Mouse (Mus musculus): ENCODE measurements around the gene Hist1h2ac. TPM values are rescaled to one million over a fixed set of nuclear protein-coding genes. Genes with fewer than 3 reads are reported as not detected.
"Not testable (repeated sequence)": the region's sequence is repeated elsewhere in the genome, so short reads cannot be mapped to it uniquely, and the experiment has no call there.

Hist1h2ac gene
- polyA plus RNA-seq (2015; fragmentation: Nextera tagmentation; extraction: Ambion mirVana) = 0.50 and 0.74 TPM in 2 replicates

DNA sequence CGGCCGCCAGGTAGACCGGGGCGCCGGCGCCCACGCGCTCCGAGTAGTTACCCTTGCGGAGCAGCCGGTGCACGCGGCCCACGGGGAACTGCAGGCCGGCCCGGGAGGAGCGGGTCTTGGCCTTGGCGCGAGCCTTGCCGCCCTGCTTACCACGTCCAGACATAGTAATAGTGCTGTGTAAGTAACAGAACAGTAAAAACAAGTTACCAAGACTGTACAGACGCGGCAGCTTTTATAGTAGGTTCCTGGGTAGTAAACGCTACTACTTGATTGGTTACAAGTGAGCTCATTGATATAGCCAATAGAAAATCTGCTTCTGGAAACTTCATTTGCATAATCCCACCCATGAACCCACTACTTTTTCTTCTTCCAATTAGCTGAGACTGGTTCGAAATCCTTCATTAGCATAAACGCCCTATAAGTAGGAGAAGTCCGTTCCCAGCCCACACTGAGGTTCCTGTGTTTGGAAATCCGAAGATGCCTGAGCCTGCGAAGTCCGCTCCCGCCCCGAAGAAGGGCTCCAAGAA, at the start of gene Hist1h2ac, which contains the start of gene Hist1h2bc:
Gene Hist1h2ac (minus strand): TSS at position 194 of the 527 bp plus-strand sequence.
Gene Hist1h2bc (plus strand): TSS at position 445 of the 527 bp plus-strand sequence.
- peak within 1 kb of the TSS; percentile 90 for H3K27ac ChIP-seq
- H3K4me2 ChIP-seq = peak within 1 kb of the TSS; percentile 68
- peak; percentile 98 for ATAC-seq (replicated peaks; ENCODE audit: insufficient number of reproducible peaks, insufficient read depth, low FRiP score, low read depth)
- peak within 1 kb of the TSS; percentile 45 for H3K4me3 ChIP-seq
- no peaks in the 10 kb centered on the region for H3K36me3 ChIP-seq
- no peaks in the 10 kb centered on the region for H3K9me3 ChIP-seq (replicated peaks)
- H3K4me1 ChIP-seq (replicated peaks) = peaks cover 19% of the 10 kb centered on the region
- H3K9ac ChIP-seq = peak within 1 kb of the TSS; percentile 60
- WGBS = under 1% methylated on average over 32 of the region's 32 CpGs
- H3K27me3 ChIP-seq = no peaks in the 10 kb centered on the region

DNA sequence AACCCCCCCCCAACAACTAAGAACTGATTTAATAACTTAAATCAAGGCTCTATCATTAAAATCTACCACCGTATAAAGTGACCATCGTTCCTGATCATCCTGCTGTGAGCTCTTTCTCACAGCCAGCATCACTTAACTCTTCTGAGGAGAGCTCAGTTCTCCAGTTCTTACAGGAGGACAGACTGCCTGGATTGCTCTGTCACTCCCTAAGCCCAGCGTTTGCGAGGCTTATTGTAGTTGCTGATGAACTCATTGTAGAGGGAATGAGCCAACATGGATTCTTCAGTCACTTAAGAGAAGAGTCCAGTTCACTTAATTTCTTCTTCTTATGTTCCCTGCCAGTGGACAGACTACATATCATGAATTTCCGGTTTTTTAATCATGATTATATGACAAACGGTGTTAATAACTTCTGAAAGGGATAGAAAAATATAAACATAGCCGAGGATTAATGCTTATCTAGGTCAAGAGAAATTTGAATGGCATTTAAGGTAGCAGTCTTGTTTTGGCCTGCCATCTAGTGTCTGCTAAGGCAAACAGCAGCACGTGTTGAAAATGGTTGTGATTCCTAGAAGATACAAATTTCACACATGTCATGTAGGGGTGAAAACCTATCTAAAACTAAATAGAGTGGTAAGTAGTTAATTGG, 48.5 kb upstream of the Hist1h2ac start:
- no peaks in the 10 kb centered on the region for H3K9me3 ChIP-seq (replicated peaks)
- no peak for ATAC-seq (replicated peaks; ENCODE audit: insufficient number of reproducible peaks, insufficient read depth, low FRiP score, low read depth)
- H3K9ac ChIP-seq = no peak overlapping the region
- 22% methylated on average over 8 of the region's 8 CpGs for WGBS
- no peaks in the 10 kb centered on the region for H3K27me3 ChIP-seq
- peaks cover 6% of the 10 kb centered on the region for H3K4me1 ChIP-seq (replicated peaks)
- H3K27ac ChIP-seq = no peak overlapping the region
- H3K4me2 ChIP-seq = no peak overlapping the region
- H3K4me3 ChIP-seq = no peak overlapping the region
- no peaks in the 10 kb centered on the region for H3K36me3 ChIP-seq

GRCm38 (mm10) chr13:23730479-23730878, 46.7 kb upstream of the Hist1h2ac start:
- Histone ChIP-seq H3K36me3 (no peaks in the 10 kb centered on the region), H3K4me1 (replicated peaks) (peaks cover 6% of the 10 kb centered on the region), H3K27ac (no peak overlapping the region), H3K27me3 (no peaks in the 10 kb centered on the region), H3K4me2 (no peak overlapping the region), H3K4me3 (no peak overlapping the region), H3K9me3 (replicated peaks) (no peaks in the 10 kb centered on the region), H3K9ac (no peak overlapping the region)
- ATAC-seq (replicated peaks; ENCODE audit: insufficient number of reproducible peaks, insufficient read depth, low FRiP score, low read depth) = no peak
- WGBS = 13% methylated on average over 8 of the region's 8 CpGs

DNA sequence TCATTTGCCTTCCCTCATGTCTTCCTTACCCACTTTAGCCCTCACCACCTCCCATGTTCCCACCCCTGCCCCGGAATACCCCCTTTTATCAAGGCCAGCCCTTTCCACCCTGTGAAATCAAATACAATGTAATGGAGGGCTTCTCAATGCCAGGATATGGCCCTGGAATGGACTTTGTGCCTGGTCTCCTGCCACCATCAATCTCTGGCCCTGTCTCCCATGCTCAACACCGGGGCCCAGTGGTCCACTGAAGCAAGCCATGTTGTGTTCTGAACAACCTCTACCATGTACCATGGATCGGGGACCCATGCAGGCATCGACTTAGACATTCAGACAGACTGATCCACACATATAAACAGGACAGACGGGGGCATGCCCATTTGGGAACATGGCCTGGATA, 46.0 kb upstream of the Hist1h2ac start:
- H3K27ac ChIP-seq = no peak overlapping the region
- no peaks in the 10 kb centered on the region for H3K27me3 ChIP-seq
- no peaks in the 10 kb centered on the region for H3K9me3 ChIP-seq (replicated peaks)
- no peak overlapping the region for H3K4me3 ChIP-seq
- WGBS = 92% methylated on average over 5 of the region's 5 CpGs
- H3K4me2 ChIP-seq = no peak overlapping the region
- H3K36me3 ChIP-seq = no peaks in the 10 kb centered on the region
- peaks cover 6% of the 10 kb centered on the region for H3K4me1 ChIP-seq (replicated peaks)
- ATAC-seq (replicated peaks; ENCODE audit: insufficient number of reproducible peaks, insufficient read depth, low FRiP score, low read depth) = no peak
- H3K9ac ChIP-seq = no peak overlapping the region

DNA sequence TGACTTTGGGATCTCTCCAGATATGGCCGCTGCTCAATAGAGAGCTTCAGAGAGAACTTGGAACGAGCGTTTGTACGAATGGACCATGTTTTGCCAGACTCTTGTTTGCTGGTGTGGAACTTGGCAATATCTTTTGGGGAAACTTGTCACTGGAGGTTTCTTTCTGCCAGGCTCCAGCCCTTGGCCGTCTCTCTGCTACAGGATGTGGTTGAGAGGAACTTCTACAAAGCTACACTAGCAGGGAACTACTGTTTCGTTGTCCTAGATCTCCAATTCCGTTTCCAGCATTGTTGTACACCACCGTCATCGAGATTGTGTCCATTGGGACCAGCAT, 45.4 kb upstream of the Hist1h2ac start:
- H3K4me2 ChIP-seq = no peak overlapping the region
- H3K9me3 ChIP-seq (replicated peaks) = no peaks in the 10 kb centered on the region
- H3K27me3 ChIP-seq = no peaks in the 10 kb centered on the region
- no peaks in the 10 kb centered on the region for H3K36me3 ChIP-seq
- H3K9ac ChIP-seq = no peak overlapping the region
- H3K4me1 ChIP-seq (replicated peaks) = peaks cover 7% of the 10 kb centered on the region
- H3K4me3 ChIP-seq = no peak overlapping the region
- WGBS = 82% methylated on average over 9 of the region's 9 CpGs
- 0 out of 2 replicates have a peak overlapping the region, but pooled peaks have one; percentile 1 for H3K27ac ChIP-seq
- no peak for ATAC-seq (replicated peaks; ENCODE audit: insufficient number of reproducible peaks, insufficient read depth, low FRiP score, low read depth)

- ATAC-seq (replicated peaks; ENCODE audit: insufficient number of reproducible peaks, insufficient read depth, low FRiP score, low read depth) = no peak
- Histone ChIP-seq H3K9ac (no peak overlapping the region), H3K4me3 (no peak overlapping the region), H3K9me3 (replicated peaks) (no peaks in the 10 kb centered on the region), H3K4me1 (replicated peaks) (peaks cover 9% of the 10 kb centered on the region), H3K27me3 (no peaks in the 10 kb centered on the region), H3K27ac (0 out of 2 replicates have a peak overlapping the region, but pooled peaks have one; percentile 1), H3K4me2 (no peak overlapping the region), H3K36me3 (no peaks in the 10 kb centered on the region)
- 70% methylated on average over 18 of the region's 18 CpGs for WGBS
Measured at GRCm38 (mm10) chr13:23728472-23729191, 44.9 kb upstream of the Hist1h2ac start.

GRCm38 (mm10) chr13:23725213-23725612, 41.5 kb upstream of the Hist1h2ac start:
- H3K27me3 ChIP-seq = no peaks in the 10 kb centered on the region
- H3K9ac ChIP-seq = no peak overlapping the region
- no peak overlapping the region for H3K4me2 ChIP-seq
- H3K36me3 ChIP-seq = no peaks in the 10 kb centered on the region
- no peak for ATAC-seq (replicated peaks; ENCODE audit: insufficient number of reproducible peaks, insufficient read depth, low FRiP score, low read depth)
- H3K4me3 ChIP-seq = no peak overlapping the region
- 80% methylated on average over 1 of the region's 1 CpGs for WGBS
- no peak overlapping the region for H3K27ac ChIP-seq
- peaks cover 2% of the 10 kb centered on the region; the same call in 1 of the 2 replicates for H3K4me1 ChIP-seq (replicated peaks)
- no peaks in the 10 kb centered on the region for H3K9me3 ChIP-seq (replicated peaks)

- Histone ChIP-seq H3K27me3 (no peaks in the 10 kb centered on the region), H3K4me2 (no peak overlapping the region), H3K36me3 (no peaks in the 10 kb centered on the region), H3K27ac (no peak overlapping the region), H3K4me3 (no peak overlapping the region), H3K4me1 (replicated peaks) (peaks cover 2% of the 10 kb centered on the region; the same call in 1 of the 2 replicates), H3K9me3 (replicated peaks) (no peaks in the 10 kb centered on the region), H3K9ac (no peak overlapping the region)
- no peak for ATAC-seq (replicated peaks; ENCODE audit: insufficient number of reproducible peaks, insufficient read depth, low FRiP score, low read depth)
- 50% methylated on average over 4 of the region's 4 CpGs for WGBS
Measured at GRCm38 (mm10) chr13:23724239-23724638, 40.5 kb upstream of the Hist1h2ac start.

GRCm38 (mm10) chr13:23717593-23718245, 34.0 kb upstream of the Hist1h2ac start:
- not testable (repeated sequence) for H3K4me1 ChIP-seq (replicated peaks); H3K9ac ChIP-seq; H3K9me3 ChIP-seq (replicated peaks); H3K4me2 ChIP-seq; H3K27ac ChIP-seq; H3K36me3 ChIP-seq; H3K27me3 ChIP-seq; ATAC-seq (replicated peaks; ENCODE audit: insufficient number of reproducible peaks, insufficient read depth, low FRiP score, low read depth); H3K4me3 ChIP-seq
- WGBS = 17% methylated on average over 2 of the region's 2 CpGs

GRCm38 (mm10) chr13:23717176-23717575, 33.4 kb upstream of the Hist1h2ac start:
- WGBS = 46% methylated on average over 11 of the region's 11 CpGs
- H3K9ac ChIP-seq = no peak overlapping the region
- no peak overlapping the region for H3K27ac ChIP-seq
- no peaks in the 10 kb centered on the region for H3K36me3 ChIP-seq
- H3K4me2 ChIP-seq = no peak overlapping the region
- ATAC-seq (replicated peaks; ENCODE audit: insufficient number of reproducible peaks, insufficient read depth, low FRiP score, low read depth) = no peak
- H3K4me1 ChIP-seq (replicated peaks) = peaks cover 4% of the 10 kb centered on the region; the same call in 1 of the 2 replicates
- no peaks in the 10 kb centered on the region for H3K9me3 ChIP-seq (replicated peaks)
- no peak overlapping the region for H3K4me3 ChIP-seq
- no peaks in the 10 kb centered on the region for H3K27me3 ChIP-seq
